Mouse (Mus musculus) Patski (cell line): ENCODE measurements around the gene Capn13. TPM values are rescaled to one million over a fixed set of nuclear protein-coding genes. Genes with fewer than 3 reads are reported as not detected.

Source experiments
- ATAC-seq: fragments of 100-300 bp; one replicate; pipeline ENCODE4 v1.8.0; 2021
- CTCF ChIA-PET: fragments of 350-600 bp; sonication (Branson Sonifier 250); formaldehyde crosslinking; loops from one replicate; lab custom pipeline; 2022; ENCODE audit warnings: inconsistent platforms; lab: Charles Lee
- POLR2A ChIA-PET: fragments of 350-600 bp; sonication (Branson Sonifier 250); formaldehyde crosslinking; loops from one replicate; lab custom pipeline; 2022; ENCODE audit warnings: antibody characterized with exemption, inconsistent platforms; lab: Charles Lee
- DNase-seq: peaks from one replicate; pipeline ENCODE4 v3.0.0-alpha.2; 2011; ENCODE audit warnings: low read depth, low spot score
- H3K27me3 ChIP-seq: fragments of 371-371 bp; one replicate; pipeline ENCODE4 v1.5.1; 2021
- CTCF ChIP-seq: fragments of 100-300 bp; IDR thresholded peaks from one replicate; pipeline ENCODE4 v1.5.1; 2021
- in situ Hi-C: fragments of 300-500 bp; cut with MboI; formaldehyde crosslinking; loops from 3 replicates; pipeline ENCODE4 v1.11.1; 2018; ENCODE audit warnings: low pct_unique_long_range_greater_than_20kb, mixed read lengths
- polyA plus RNA-seq: library from polyadenylated mRNA; unstranded; gene quantifications from one replicate; pipeline ENCODE4 v1.2.3, GENCODE M21; 2021

Capn13 gene
- polyA plus RNA-seq, 1 experiment from 2014 or later, result not detected

GRCm38 (mm10) chr17:73391771-73392170, 8.9 kb downstream of the Capn13 start:
- ChIA-PET CTCF (interaction anchor here (0.7 kb wide), 1 partner anchor 13 kb away, joined by 3 read pairs; no protein-coding TSS in a partner anchor), POLR2A (no interaction called here)
- in situ Hi-C loops, result no loop called here
- ATAC-seq, result no peak
- DNase-seq, result no peak
- no peaks in the 10 kb centered on the region for H3K27me3 ChIP-seq
- TF ChIP-seq CTCF, result no peak

GRCm38 (mm10) chr17:73390191-73391089, 10.2 kb downstream of the Capn13 start:
- CTCF ChIA-PET, result interaction anchor here (0.7 kb wide), 1 partner anchor 185 kb away, joined by 3 read pairs; no protein-coding TSS in a partner anchor
- POLR2A ChIA-PET, result no interaction called here
- no peaks in the 10 kb centered on the region for H3K27me3 ChIP-seq
- DNase-seq, result peak; percentile 55
- TF ChIP-seq CTCF, result no peak
- ATAC-seq, result peak; percentile 73
- in situ Hi-C loops, result no loop called here

- ChIA-PET CTCF (no interaction called here), POLR2A (no interaction called here)
- no peak for ATAC-seq
- no peaks in the 10 kb centered on the region for H3K27me3 ChIP-seq
- in situ Hi-C loops, result no loop called here
- DNase-seq, result no peak
- no peak for TF ChIP-seq CTCF
Observed at GRCm38 (mm10) chr17:73389336-73389735, 11.3 kb downstream of the Capn13 start.

GRCm38 (mm10) chr17:73386581-73386980, 14.1 kb downstream of the Capn13 start:
- ATAC-seq (no peak), DNase-seq (no peak)
- POLR2A ChIA-PET, result no interaction called here
- in situ Hi-C loops, result no loop called here
- CTCF ChIA-PET, result interaction anchor here (2.7 kb wide), 1 partner anchor 9 kb away, joined by 7 read pairs; no protein-coding TSS in a partner anchor
- TF ChIP-seq CTCF, result no peak
- no peaks in the 10 kb centered on the region for H3K27me3 ChIP-seq

- TF ChIP-seq CTCF, result no peak
- CTCF ChIA-PET, result interaction anchor here (2.7 kb wide), 1 partner anchor 8 kb away, joined by 7 read pairs; no protein-coding TSS in a partner anchor
- H3K27me3 ChIP-seq, result no peaks in the 10 kb centered on the region
- in situ Hi-C loops, result no loop called here
- DNase-seq (no peak), ATAC-seq (no peak)
- POLR2A ChIA-PET, result no interaction called here
Observed at GRCm38 (mm10) chr17:73385940-73386339, 14.7 kb downstream of the Capn13 start.

GRCm38 (mm10) chr17:73382327-73383014, 18.2 kb downstream of the Capn13 start:
- ChIA-PET POLR2A (no interaction called here), CTCF (no interaction called here)
- no peak for DNase-seq
- no peak for TF ChIP-seq CTCF
- no peak for ATAC-seq
- no peaks in the 10 kb centered on the region for H3K27me3 ChIP-seq
- in situ Hi-C loops, result no loop called here

GRCm38 (mm10) chr17:73381681-73382080, 19.0 kb downstream of the Capn13 start:
- DNase-seq (no peak), ATAC-seq (no peak)
- ChIA-PET POLR2A (no interaction called here), CTCF (no interaction called here)
- no peaks in the 10 kb centered on the region for H3K27me3 ChIP-seq
- no peak for TF ChIP-seq CTCF
- in situ Hi-C loops, result no loop called here

GRCm38 (mm10) chr17:73377778-73378484, 22.7 kb downstream of the Capn13 start:
- ATAC-seq (peak; percentile 91), DNase-seq (peak; percentile 62)
- in situ Hi-C loops, result no loop called here
- ChIA-PET POLR2A (no interaction called here), CTCF (interaction anchor here (0.9 to 1.9 kb wide), 2 partner anchors 9 to 17 kb away, joined by 3 to 7 read pairs; no protein-coding TSS in a partner anchor)
- H3K27me3 ChIP-seq, result no peaks in the 10 kb centered on the region
- TF ChIP-seq CTCF, result no peak

GRCm38 (mm10) chr17:73367334-73367733, 33.3 kb downstream of the Capn13 start:
- ChIA-PET CTCF (no interaction called here), POLR2A (no interaction called here)
- ATAC-seq (no peak), DNase-seq (no peak)
- no peak for TF ChIP-seq CTCF
- in situ Hi-C loops, result no loop called here
- no peaks in the 10 kb centered on the region for H3K27me3 ChIP-seq

GRCm38 (mm10) chr17:73361054-73361453, 39.6 kb downstream of the Capn13 start:
- no peak for DNase-seq
- no peaks in the 10 kb centered on the region for H3K27me3 ChIP-seq
- CTCF ChIA-PET, result interaction anchor here (0.9 kb wide), 1 partner anchor 17 kb away, joined by 3 read pairs; no protein-coding TSS in a partner anchor
- in situ Hi-C loops, result no loop called here
- POLR2A ChIA-PET, result no interaction called here
- no peak for ATAC-seq
- TF ChIP-seq CTCF, result no peak
